Mouse (Mus musculus): ENCODE data around the gene Gm28553. TPM values are rescaled to one million over a fixed set of nuclear protein-coding genes. Genes with fewer than 3 reads are reported as not detected.
"Not testable (repeated sequence)": the region's sequence is repeated elsewhere in the genome, so short reads cannot be mapped to it uniquely, and the experiment has no call there.

Gm28553 gene
- not detected in 2 replicates for polyA plus RNA-seq (2015; fragmentation: Nextera tagmentation; extraction: Ambion mirVana)

- not testable (repeated sequence) for H3K27ac ChIP-seq; H3K27me3 ChIP-seq; H3K9ac ChIP-seq (replicated peaks); H3K9me3 ChIP-seq; H3K4me2 ChIP-seq (replicated peaks); H3K4me3 ChIP-seq (replicated peaks); ATAC-seq; H3K36me3 ChIP-seq; H3K4me1 ChIP-seq (replicated peaks)
- WGBS: no CpG with 5 or more reads among the region's 5 CpGs
These were observed at the start of gene Gm28553 for GRCm38 (mm10) chrY:48856197-48856596. Gene Gm28553, plus strand, starts transcription at chrY:48856497.
